Mouse (Mus musculus): Measurements from ENCODE around the gene Rexo4.
A peak's percentile ranks its signal among the peaks of the same experiment; 100 is the strongest.

Rexo4 gene

GRCm38 (mm10) chr2:26943253-26943652 is 20.9 kb downstream of the Rexo4 start:
- no peak for DNase-seq (ENCODE audit: low spot score)

DNA sequence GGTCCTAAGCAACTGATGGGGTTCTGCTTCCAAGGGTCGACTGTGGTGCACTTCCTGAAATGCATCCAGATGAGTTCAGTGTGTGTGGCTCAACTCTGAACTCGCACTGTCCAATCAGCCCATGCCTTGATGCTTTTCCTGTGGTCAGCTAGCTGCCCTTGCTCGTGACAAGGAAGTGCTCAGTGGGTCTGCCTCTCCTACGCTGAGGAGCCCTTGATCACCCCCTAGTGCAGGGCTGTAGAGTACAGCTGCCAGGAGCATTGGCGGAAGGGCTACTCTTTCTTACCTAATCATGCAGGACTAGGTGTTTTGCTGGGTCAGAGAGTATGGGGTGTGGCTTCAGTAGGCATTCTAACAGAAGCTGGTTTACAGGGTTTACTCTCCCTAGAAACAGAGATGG is 22.6 kb downstream of the Rexo4 start:
- no peak for DNase-seq (ENCODE audit: low spot score)

GRCm38 (mm10) chr2:26936425-26936824 is 27.8 kb downstream of the Rexo4 start:
- DNase-seq (ENCODE audit: low spot score): no peak

DNA sequence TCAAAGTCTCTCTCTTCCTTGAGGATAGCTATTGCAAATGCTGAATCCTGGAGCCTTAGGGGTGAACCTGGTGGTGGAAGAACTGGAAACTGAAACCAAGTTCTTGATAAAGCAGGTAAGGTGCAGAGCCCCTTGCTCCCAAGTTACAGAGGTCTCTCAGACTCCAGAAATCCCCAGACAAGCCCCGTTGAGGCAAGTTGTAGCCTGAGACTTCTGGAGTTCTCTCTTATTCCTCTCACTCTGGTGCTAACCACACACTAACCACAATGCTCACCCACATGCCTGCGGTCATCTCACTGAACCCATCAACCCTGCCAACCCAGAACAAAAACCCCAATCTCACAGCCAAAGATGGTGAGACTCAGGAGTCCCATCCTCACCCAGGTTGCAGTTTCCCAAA is 28.9 kb downstream of the Rexo4 start:
- no peak for DNase-seq (ENCODE audit: low spot score)

- peak; percentile 96 for DNase-seq (ENCODE audit: low spot score)
Measured at GRCm38 (mm10) chr2:26933304-26934055, 30.7 kb downstream of the Rexo4 start, which contains the start of the genes Surf4 and Stkld1. Gene Surf4, minus strand, starts transcription at chr2:26933928. Gene Stkld1, plus strand, starts transcription at chr2:26934047.

- DNase-seq (ENCODE audit: low spot score): no peak
Measured at GRCm38 (mm10) chr2:26932473-26933303, 31.5 kb downstream of the Rexo4 start.

- peak; percentile 79 for DNase-seq (ENCODE audit: low spot score)
Measured at GRCm38 (mm10) chr2:26930390-26930789, 33.8 kb downstream of the Rexo4 start.

- DNase-seq (ENCODE audit: low spot score): no peak
Measured at GRCm38 (mm10) chr2:26927745-26928476, 36.3 kb downstream of the Rexo4 start.

DNA sequence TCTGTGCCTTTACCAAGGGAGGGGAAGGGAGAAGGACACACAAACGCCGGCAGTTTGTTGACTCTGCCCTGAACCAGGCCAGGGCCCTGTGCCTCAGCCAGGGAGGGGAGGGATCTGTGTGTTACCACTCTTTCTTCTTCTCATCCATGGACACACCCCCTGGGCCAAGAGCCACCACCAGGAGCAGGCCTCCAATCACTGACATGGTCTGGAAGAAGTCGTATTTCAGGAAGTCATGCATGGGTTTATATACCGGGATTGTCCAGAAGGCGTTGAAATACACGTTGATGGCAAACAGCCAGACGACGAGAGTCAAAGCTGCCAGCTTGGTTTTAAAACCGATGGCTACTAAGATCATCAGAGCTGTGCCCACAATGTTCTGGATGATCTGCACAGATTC is 42.4 kb downstream of the Rexo4 start:
- no peak for DNase-seq (ENCODE audit: low spot score)

- DNase-seq (ENCODE audit: low spot score): no peak
Measured at GRCm38 (mm10) chr2:26920190-26920855, 43.9 kb downstream of the Rexo4 start.

DNA sequence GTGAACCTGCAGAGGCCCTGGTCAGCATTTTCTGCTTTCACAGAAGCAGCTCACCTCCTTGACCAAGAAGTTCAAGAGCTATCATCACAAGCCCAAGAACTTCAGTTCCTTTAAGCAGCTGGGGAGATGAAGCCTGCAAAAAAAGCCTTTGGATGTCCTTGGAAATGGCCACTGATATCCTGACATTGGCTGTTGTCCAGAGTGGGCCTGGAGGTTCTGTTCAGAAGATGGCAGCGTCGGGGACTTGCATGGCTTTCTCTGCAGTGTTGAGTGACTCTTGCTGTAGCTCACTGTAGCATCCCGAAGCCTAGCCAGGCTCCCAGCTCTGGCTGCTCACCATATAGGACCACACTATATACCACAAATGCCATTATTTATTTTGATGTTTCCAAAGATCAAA is 44.5 kb downstream of the Rexo4 start:
- DNase-seq (ENCODE audit: low spot score): no peak

DNA sequence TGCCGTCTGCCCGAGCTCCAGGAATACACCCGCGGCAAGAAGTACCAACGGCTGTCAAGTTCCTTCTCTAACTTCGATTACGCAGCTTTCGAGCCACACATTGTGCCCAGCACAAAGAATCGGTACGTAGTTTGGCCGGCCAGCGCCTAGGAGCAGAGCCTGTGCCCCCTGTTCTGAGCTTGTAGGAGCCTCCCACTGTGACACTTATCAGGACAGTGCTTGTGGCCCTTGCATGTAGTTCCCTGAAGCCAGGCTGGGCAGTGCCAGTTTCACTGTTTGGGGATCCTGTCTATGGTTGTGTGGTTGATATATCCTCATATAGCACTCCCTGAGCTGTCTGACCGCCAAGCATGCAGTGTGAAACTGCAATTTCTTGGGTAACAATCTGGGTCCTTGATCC is 47.4 kb downstream of the Rexo4 start:
- DNase-seq (ENCODE audit: low spot score): no peak

- peak; percentile 82 for DNase-seq (ENCODE audit: low spot score)
Measured at GRCm38 (mm10) chr2:26915927-26916728, 48.1 kb downstream of the Rexo4 start, which contains the start of the genes Surf2 and Surf1. Gene Surf2, plus strand, starts transcription at chr2:26916367. Gene Surf1, minus strand, starts transcription at chr2:26916530.

GRCm38 (mm10) chr2:26914148-26914941 is 49.8 kb downstream of the Rexo4 start:
- DNase-seq (ENCODE audit: low spot score): no peak

DNA sequence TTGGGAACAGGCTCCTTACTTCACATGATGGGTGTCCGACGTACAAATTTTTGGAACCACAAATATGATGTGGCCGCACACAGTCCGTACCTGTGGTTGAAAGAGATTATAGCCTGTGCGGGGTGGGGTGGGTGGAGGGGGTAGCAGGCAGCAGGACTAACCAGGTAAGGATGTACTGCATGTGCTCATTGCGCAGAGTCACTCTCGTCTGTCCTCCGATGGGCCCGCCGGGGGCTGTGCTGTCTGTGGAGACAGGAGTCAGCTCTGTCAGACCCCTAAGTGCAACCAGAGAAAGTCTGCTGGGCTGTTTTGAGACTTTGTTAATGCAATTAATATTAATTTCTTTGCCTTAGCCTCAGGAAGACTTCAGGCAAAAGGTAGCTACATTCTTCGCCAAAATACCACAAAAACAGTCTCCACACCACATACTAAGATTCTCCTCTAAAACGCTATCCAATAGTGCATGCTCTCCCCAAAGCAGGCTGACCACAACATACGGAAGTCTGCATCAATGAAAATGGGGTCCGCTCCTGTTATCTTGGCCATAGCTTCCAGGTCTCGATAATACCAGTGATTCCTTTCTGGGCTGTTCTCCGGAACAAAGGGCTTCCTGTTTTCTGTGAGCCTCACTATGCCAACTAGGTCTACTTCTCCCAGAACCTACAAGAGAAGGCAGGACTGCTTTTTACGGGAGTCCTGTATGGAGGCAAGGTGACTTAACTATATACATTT is 50.6 kb downstream of the Rexo4 start:
- DNase-seq (ENCODE audit: low spot score): no peak

GRCm38 (mm10) chr2:26912253-26912770 is 51.9 kb downstream of the Rexo4 start:
- DNase-seq (ENCODE audit: low spot score): no peak

DNA sequence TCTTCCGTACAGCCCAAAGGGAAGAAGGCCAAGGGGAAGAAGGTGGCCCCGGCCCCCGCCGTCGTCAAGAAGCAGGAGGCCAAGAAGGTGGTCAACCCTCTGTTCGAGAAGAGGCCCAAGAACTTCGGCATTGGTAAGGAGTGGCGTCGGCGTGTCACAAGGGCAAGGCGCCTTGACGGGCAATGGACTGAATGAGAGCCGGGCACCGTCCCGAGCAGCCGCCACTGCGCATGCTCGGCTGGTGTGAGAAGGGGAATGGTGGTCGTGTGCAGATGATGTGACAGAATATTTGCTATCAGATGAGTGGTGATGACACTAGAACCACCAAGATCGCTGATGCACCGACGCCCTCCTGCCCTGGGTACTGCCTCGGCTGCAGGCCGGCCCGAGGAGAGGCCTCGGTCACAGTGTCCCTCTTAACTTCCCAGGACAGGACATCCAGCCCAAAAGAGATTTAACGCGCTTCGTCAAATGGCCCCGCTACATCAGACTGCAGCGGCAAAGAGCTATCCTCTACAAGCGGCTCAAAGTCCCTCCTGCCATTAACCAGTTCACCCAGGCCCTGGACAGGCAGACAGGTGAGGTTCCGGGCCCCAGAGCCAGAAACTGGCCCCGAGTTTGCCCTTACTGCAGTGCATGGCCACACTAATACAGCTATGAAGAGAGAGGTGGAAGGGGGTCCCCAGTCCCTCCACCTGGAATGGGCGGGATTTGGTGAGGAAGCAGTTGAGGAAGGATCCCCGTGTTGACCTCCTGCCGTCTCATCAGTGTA is 53.0 kb downstream of the Rexo4 start:
- DNase-seq (ENCODE audit: low spot score): peak; percentile 76

Data from retina, embryonic 14.5 days (tissue).